Mouse (Mus musculus) heart, postnatal 4 days (tissue): Measurements from ENCODE around the gene Mettl7b. TPM values are rescaled to one million over a fixed set of nuclear protein-coding genes. Genes with fewer than 3 reads are reported as not detected.

Experiments used
- DNase-seq: peaks from one replicate; pipeline ENCODE4 v3.0.0; 2021
- total RNA-seq, 2 experiments: library from RNA; stranded (reverse); gene quantifications; 2 replicates each; pipeline ENCODE4 v1.2.3; 2021

The Mettl7b gene
- total RNA-seq, 2 experiments from 2014 or later, result 0.21 TPM; not detected in 1

DNA sequence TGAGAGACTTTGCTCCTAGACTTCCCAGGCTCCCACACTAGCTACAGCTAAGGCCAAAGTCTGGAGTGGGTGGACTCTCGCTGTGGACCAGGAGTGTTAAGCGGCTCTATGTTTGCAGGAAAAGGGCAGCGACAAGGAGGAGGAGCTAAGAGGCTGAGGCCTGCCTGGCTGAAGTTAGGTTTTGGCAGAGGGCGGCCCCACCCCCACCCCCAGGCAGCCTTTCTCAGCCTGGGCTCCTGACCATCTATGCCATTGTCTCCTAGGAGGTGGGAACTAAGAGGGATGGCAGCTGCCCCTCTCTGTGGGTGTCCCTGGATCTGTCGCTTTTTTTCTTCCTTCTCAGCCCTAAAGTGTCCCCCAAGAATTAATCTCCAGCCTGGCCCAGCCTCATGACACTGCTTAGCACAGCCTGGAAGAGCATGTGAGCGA, 41.6 kb downstream of the Mettl7b start:
- peak; percentile 45 for DNase-seq

DNA sequence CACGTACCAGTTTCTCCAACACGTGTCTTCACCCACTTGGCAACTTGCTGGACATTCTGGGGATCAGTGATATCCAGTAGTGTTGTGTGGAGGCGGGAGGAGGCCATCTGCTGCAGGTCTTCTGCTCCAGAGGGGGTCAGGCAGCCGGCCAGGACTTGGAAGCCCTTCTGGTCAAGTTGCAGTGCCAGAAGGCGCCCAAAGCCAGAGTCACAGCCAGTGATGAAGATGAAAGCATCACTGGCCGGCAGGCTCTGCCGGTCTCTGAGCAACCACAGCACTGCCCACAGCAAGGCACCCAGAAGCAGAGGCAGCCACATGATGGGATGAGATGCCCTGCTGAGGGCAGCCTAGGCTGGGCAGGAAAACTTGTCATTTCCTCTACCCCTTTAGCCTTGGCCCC, 42.5 kb downstream of the Mettl7b start:
- DNase-seq, result peak; percentile 55

DNA sequence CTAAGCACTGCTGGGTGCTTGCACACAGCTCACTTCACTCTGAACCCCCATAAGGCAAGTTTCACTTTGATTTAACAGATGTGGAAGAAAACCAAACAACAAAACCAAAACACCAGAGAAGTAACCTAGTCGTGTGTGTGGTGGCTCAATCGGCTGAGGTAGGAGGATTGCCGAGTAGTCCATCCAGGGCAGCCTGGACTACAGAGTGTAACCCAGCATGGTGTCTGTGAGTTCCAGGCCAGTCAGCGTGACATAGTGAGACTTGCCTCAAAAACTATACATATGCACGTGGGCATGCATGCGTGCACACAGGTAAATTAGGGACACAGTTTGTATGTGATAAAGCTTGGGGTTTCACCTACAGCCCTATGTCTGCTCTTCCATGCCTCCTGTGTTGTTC, 43.4 kb downstream of the Mettl7b start:
- no peak for DNase-seq

DNA sequence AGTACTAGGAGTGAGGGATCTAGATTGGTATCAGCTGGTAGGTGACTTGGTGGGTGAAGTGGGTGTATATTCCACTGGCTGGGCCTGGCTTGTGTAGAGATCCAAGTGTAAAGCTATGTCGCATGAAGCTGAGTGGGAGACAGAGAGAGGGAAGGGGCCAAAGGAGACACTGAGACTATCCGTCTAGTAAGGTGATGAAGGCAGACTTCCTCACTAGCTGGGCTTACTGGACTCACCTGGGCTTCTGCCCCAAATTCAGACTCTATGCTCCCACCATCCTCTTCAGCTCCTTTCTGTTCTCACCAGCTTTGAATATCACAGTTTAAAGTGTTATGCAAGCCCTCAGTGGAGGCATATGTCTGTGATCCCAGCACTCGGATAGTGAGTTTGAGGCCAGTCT, 44.1 kb downstream of the Mettl7b start:
- DNase-seq, result no peak

DNA sequence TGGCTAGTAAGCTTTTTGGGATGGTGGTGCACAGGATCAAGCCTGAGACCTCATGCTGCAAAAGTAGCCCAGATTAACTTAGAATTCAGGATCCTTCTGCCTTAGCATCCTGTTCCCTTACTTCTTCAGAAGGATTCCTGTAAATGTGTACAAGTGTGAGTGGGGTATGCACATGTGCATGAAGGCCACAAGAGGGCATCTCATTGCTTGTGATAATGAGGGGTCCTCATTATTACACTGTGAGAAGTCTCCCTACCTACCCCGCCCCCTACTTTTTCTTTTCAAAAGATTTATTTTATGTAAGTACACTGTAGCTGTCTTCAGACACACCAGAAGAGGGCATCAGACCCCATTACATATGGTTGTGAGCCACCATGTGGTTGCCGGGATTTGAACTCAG, 45.2 kb downstream of the Mettl7b start:
- DNase-seq, result no peak

DNA sequence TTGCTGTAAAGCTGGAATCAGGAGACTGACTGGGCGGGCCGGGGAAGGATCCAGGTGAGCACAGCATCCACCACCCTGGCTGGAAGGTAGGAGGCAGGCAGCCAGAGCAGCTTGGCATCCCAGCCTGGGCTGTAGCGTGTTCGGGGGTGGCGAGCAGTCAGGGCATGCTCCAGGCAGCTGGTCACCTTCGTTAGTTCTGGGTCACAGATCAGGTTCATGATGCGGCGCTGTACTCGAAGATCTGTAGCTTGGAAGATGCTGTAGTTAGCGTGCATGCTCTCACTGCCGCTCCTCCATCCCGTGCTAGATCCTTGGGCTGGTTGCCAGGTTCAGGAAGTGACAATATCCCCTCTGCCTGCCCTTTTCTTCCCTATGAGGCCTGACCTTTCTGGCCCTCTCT, 47.1 kb downstream of the Mettl7b start:
- no peak for DNase-seq

DNA sequence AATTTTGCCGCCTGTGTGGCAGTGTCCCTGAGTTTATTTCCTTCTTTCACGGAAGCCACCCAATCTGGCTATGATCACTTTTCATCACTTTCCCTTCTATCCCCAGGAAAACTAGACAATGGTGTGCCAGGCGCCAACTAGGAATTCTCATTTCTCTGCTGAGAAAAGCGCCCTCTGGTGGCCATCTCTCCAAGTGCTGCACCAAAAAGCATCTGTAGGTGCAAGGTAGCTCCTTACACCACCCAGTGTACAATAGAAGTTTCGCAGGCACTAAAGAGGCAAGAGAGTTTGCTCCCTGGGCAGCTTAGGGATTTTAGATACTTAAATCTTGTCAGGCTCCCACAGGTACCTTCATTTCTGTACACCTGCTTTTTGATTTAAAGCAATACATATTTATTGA, 47.6 kb downstream of the Mettl7b start:
- peak; percentile 95 for DNase-seq

DNA sequence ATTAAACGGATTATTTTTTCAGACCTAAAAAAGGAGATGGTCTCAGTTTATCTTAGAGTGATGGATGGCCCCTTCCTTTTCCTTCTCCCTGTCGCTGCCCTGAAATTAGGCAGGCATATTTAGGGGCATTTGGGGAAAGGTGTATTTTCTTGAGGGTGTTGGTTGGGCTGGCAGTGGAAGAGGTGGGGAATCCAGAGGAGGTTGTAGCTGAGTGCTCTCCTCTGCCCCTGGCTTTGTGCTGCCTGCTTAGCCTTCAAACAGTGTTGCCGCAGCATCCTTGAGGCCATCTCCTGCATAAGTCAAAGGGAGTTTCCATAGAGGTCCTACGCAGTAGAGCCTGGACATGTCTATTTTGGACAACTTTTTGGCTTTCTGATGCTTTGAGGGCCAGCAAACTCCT, 48.0 kb downstream of the Mettl7b start:
- DNase-seq, result no peak

DNA sequence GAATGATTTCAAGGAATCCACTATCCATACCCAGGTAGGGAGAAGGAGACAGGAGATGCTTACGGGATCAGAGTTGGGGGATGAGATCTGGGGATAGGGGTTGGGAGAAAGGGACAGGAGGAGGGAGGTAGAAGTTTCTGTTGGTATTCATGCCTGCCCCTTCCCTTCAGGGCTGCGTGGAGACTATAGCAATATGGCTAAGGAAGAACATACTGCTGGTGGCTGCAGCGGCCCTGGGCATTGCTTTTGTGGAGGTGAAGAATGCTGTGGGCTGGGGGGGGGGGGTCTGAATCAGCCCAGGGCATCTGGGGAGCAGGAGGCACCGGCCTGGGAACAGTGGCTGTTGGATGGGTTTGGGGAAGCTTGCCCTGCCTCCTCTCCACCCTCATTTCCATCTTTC, 48.5 kb downstream of the Mettl7b start:
- no peak for DNase-seq

DNA sequence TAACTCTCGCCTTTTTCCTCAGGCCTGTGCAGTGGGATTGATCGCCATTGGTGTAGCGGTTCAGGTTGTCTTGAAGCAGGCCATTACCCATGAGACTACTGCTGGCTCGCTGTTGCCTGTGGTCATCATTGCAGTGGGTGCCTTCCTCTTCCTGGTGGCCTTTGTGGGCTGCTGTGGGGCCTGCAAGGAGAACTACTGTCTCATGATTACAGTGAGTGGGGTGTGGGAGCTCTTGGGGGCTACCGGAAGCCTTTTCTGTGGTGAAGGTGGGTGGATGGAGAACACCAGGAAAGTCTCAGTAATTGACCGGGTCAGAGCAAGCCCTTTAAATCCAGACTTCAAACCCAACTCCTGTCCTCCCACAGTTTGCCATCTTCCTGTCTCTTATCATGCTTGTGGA, 49.4 kb downstream of the Mettl7b start:
- no peak for DNase-seq

DNA sequence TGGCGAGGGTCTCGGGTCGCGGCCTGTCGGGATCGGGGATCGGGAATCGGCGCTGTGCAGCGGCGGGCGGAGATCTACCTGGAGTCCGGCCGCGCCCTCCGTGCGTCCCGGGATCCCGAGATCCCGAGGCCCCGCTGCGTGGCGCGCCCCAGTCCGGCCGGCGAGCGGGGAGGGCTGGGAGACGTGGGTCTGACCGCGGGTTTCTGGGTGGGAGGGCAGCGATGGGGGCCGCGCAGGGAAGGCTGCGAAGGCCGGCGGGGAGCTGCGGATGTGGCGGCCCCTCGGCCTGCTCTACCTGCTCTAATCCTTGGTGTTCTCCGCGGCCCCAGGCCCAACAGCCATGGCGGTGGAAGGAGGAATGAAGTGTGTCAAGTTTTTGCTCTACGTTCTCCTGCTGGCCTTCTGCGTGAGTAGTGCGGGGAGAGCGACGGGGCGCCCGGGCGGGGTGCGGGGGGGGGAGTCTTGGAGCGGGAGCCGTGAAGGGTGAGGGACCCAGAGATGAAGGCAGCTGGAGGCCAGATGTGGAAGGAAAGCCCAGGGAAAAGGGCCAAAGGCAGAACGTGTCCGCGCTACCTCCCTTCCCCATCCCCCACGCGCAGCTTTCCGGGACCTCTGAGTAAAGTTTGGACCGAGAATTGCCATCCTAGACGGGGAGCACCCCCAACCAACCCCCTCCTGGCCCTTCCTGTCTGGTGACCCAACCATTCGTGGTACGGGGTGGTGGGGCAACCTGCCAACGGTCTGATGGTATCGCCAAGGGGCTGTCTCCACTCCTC, 50.5 kb downstream of the Mettl7b start:
- DNase-seq, result peak; percentile 72

DNA sequence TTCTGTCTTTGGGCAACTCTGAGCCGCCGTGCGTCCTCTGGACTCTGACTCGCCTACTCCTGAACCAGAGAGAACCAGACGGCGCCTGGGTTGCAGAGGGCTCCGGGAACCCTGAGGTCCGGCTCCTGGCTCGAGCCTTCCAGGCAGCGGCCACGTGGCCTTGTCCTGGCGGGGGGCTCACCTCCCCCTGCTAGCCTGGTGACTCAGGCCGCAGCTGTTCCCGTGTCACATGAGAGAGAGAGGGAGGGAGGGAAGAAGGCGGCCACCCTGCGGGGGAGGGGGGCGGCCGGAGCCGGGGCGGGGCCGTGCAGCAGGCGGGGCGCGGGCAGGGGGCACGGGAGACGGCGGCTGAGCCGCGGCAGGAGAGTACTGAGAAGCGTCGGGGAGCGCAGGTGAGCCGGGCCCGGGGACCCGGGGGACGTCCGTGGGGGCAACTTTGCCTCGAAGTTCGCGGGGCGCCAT, 51.2 kb downstream of the Mettl7b start:
- DNase-seq, result peak; percentile 92

DNA sequence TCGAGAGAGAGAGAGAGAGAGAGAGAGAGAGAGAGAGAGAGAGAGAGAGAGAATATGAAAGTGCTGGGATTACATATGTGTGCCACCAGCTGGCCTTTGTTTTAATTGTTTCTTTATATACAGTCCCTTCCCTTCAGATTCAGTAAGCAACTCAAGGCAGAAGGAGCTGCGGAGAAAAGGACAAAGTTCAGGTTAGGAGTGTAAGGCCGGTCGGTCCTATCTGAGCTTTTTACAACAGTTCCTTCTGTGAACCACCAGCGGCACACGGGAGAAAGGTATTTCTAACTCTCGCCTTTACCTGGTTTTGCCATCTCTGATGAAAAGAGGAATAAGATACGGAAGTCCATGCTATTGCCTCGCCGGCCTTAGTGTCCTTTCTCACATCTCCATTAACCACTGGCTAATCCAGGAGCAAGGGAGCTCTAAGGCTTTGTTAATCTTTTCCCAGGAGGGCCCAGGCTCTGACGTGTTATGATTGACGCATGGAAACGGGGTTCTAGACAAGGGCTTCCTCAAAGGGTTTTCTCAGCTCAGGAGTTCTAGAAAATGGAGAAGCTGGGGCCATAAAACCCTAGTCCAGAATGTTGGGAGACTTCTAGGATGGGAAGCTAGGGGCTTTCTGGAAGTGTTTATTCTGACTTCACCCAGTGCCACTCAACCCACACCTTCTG, 51.9 kb downstream of the Mettl7b start:
- DNase-seq, result no peak

Other genes starting within 250 kb of the Mettl7b start
- gene Dgka, start 216.1 kb downstream of the Mettl7b start, total RNA-seq, result 1 to 10 TPM; 5.3 to 6.5 TPM
- 10 to 100 TPM; 20.3 to 21.9 TPM for gene Pym1, start 213.1 kb downstream of the Mettl7b start, total RNA-seq
- 1 to 10 TPM; 2.3 to 2.9 TPM for gene Mmp19, start 170.1 kb downstream of the Mettl7b start, total RNA-seq
- 10 to 100 TPM; 45.0 to 48.0 TPM for gene Dnajc14, start 156.9 kb downstream of the Mettl7b start, total RNA-seq
- gene Tmem198b, start 156.6 kb downstream of the Mettl7b start, total RNA-seq, result 10 to 100 TPM; 12.8 to 15.4 TPM
- 10 to 100 TPM; 56.1 to 57.3 TPM for gene Sarnp, start 143.7 kb downstream of the Mettl7b start, total RNA-seq
- gene Ormdl2, start 139.3 kb downstream of the Mettl7b start, total RNA-seq, result 10 to 100 TPM in 1 of 2 experiments, 1 to 10 TPM in 1; 9.5 to 10.1 TPM
- gene Gdf11, start 69.3 kb downstream of the Mettl7b start, total RNA-seq, result 1 to 10 TPM; 3.8 to 4.1 TPM
- gene Cd63, start 60.0 kb downstream of the Mettl7b start, total RNA-seq, result 100 to 1,000 TPM; 216 to 226 TPM
- 1 to 10 TPM; 5.3 to 5.6 TPM for gene Rdh5, start 38.1 kb downstream of the Mettl7b start, total RNA-seq
- gene Bloc1s1, start 37.0 kb downstream of the Mettl7b start, total RNA-seq, result 100 to 1,000 TPM; 152 to 180 TPM
- gene Itga7, start 27.2 kb downstream of the Mettl7b start, total RNA-seq, result 10 to 100 TPM; 69.6 to 78.5 TPM
- not detected for gene Olfr9, start 28.4 kb upstream of the Mettl7b start, total RNA-seq
- not detected for gene Olfr763, start 49.8 kb upstream of the Mettl7b start, total RNA-seq
- not detected for gene Olfr764-ps1, start 78.9 kb upstream of the Mettl7b start, total RNA-seq
- gene Olfr765, start 89.0 kb upstream of the Mettl7b start, total RNA-seq, result not detected
- gene Olfr766-ps1, start 108.0 kb upstream of the Mettl7b start, total RNA-seq, result not detected
- not detected for gene Olfr767, start 121.9 kb upstream of the Mettl7b start, total RNA-seq
- not detected for gene Olfr768, start 138.4 kb upstream of the Mettl7b start, total RNA-seq
- not detected for gene Olfr769, start 156.9 kb upstream of the Mettl7b start, total RNA-seq
- gene Olfr770, start 178.0 kb upstream of the Mettl7b start, total RNA-seq, result not detected
- gene Olfr771, start 203.8 kb upstream of the Mettl7b start, total RNA-seq, result not detected
- gene Olfr772, start 216.9 kb upstream of the Mettl7b start, total RNA-seq, result not detected
- not detected for gene Olfr773, start 226.4 kb upstream of the Mettl7b start, total RNA-seq